In genomic region chr8:4370078-4370477, GRCm38 (mm10) we compare ENCODE assay signal across 7 mouse cellular contexts. TPM values are rescaled to one million over a fixed set of nuclear protein-coding genes. Genes with fewer than 3 reads are reported as not detected.
DNase-seq lines count a peak whose midpoint lies in the region; TF ChIP-seq lines count a peak whose summit lies in the region.

No protein-coding gene starts in this region.

- TF ChIP-seq POLR2A in bone marrow macrophage, adult 2 months (IDR thresholded peaks at IDR 0.05; ENCODE audit: borderline replicate concordance, low read depth, low read length) = no peak

- intact Hi-C loops in gastrocnemius, postnatal 36 days (cut with DNase I) = loop anchor here (5.0 kb wide), 3 partner anchors 103 to 178 kb away; partner anchors contain the start of gene Tgfbr3l

- TF ChIP-seq CTCF in bone marrow macrophage, adult 2 months (IDR thresholded peaks at IDR 0.05; ENCODE audit: low read depth, low read length) = peak; percentile 40

- H3K27me3 ChIP-seq in splenic B cell, adult 2 months (ENCODE audit: control insufficient read depth, insufficient read depth, low read length, poor library complexity, severe bottlenecking) = no peaks in the 10 kb centered on the region

- DNase-seq in right cerebral cortex, postnatal 10 days (ENCODE audit: low spot score in 2 of 2) = peak; percentile 42 to 70
- no peak for DNase-seq in right cerebral cortex, adult 18-20 months
- peak; percentile 30 to 35 for DNase-seq in gastrocnemius, postnatal 36 days
- DNase-seq in kidney, adult 9 months = peak; percentile 50
- DNase-seq in lung, postnatal 25 days (ENCODE audit: low spot score) = peak; percentile 41
- peak; percentile 80 for DNase-seq in splenic B cell, adult 2 months (ENCODE audit: low read depth, low spot score)

- peak overlapping the region; percentile 53 for H3K27ac ChIP-seq in bone marrow macrophage, adult 2 months (ENCODE audit: insufficient read depth, low read depth, low read length)

- H3K36me3 ChIP-seq in splenic B cell, adult 2 months (ENCODE audit: control insufficient read depth, insufficient read depth, low read length, poor library complexity, severe bottlenecking) = no peaks in the 10 kb centered on the region

- H3K4me3 ChIP-seq in bone marrow macrophage, adult 2 months (ENCODE audit: insufficient read depth, low read length) = no peak overlapping the region

- H3K4me1 ChIP-seq in bone marrow macrophage, adult 2 months (ENCODE audit: control insufficient read depth, insufficient read depth, low read length) = no peaks in the 10 kb centered on the region

RNA-seq across cellular contexts. Expression of gene Elavl1, which starts 44.9 kb away (rescaled TPM):
- polyA plus RNA-seq in bone marrow macrophage, adult 2 months (2012; ENCODE audit: insufficient read depth, insufficient read length, missing spikeins) = 55.7 and 57.1 TPM in 2 replicates
- 10 to 100 TPM; 39.5 to 39.7 TPM for total RNA-seq in gastrocnemius, postnatal 36 days (2021)

RNA-seq across cellular contexts. Expression of gene Ccl25, which starts 45.1 kb away (rescaled TPM):
- polyA plus RNA-seq in bone marrow macrophage, adult 2 months (2012; ENCODE audit: insufficient read depth, insufficient read length, missing spikeins) = 10.5 and 14.3 TPM in 2 replicates
- 10 to 100 TPM; 16.0 to 16.6 TPM for total RNA-seq in gastrocnemius, postnatal 36 days (2021)
